Mouse (Mus musculus): ENCODE measurements around the gene Rxfp1. TPM values are rescaled to one million over a fixed set of nuclear protein-coding genes. Genes with fewer than 3 reads are reported as not detected.

The Rxfp1 gene
- not detected in 2 replicates for polyA plus RNA-seq (2015; fragmentation: Nextera tagmentation; extraction: Ambion mirVana)

- Histone ChIP-seq H3K27me3 (no peaks in the 10 kb centered on the region), H3K36me3 (no peaks in the 10 kb centered on the region), H3K27ac (no peak within 1 kb of the TSS), H3K4me1 (replicated peaks) (no peaks in the 10 kb centered on the region), H3K9me3 (replicated peaks) (no peaks in the 10 kb centered on the region), H3K4me2 (no peak within 1 kb of the TSS), H3K9ac (no peak within 1 kb of the TSS), H3K4me3 (replicated peaks) (no peak within 1 kb of the TSS)
- DNase-seq (no peak), ATAC-seq (ENCODE audit: low read depth) (no peak)
- WGBS (ENCODE audit: insufficient replicate concordance): 34% methylated on average over 3 of the region's 4 CpGs
Measured at GRCm38 (mm10) chr3:79737780-79738179, at the start of gene Rxfp1. Gene Rxfp1 (minus strand): TSS chr3:79737880.

- Histone ChIP-seq H3K4me2 (no peak overlapping the region), H3K4me3 (replicated peaks) (no peak overlapping the region), H3K36me3 (no peaks in the 10 kb centered on the region), H3K9ac (no peak overlapping the region), H3K27ac (no peak overlapping the region), H3K27me3 (peaks cover 13% of the 10 kb centered on the region), H3K4me1 (replicated peaks) (no peaks in the 10 kb centered on the region), H3K9me3 (replicated peaks) (no peaks in the 10 kb centered on the region)
- DNase-seq (no peak), ATAC-seq (ENCODE audit: low read depth) (no peak)
- WGBS (ENCODE audit: insufficient replicate concordance): 15% methylated on average over 11 of the region's 11 CpGs
Measured at GRCm38 (mm10) chr3:79784362-79784736, 46.7 kb upstream of the Rxfp1 start.

GRCm38 (mm10) chr3:79783630-79784361 is 46.1 kb upstream of the Rxfp1 start:
- no peak for ATAC-seq (ENCODE audit: low read depth)

GRCm38 (mm10) chr3:79772701-79773100 is 35.0 kb upstream of the Rxfp1 start:
- Histone ChIP-seq H3K36me3 (no peaks in the 10 kb centered on the region), H3K27me3 (no peaks in the 10 kb centered on the region), H3K9me3 (replicated peaks) (no peaks in the 10 kb centered on the region), H3K9ac (no peak overlapping the region), H3K27ac (no peak overlapping the region), H3K4me2 (no peak overlapping the region), H3K4me3 (replicated peaks) (no peak overlapping the region), H3K4me1 (replicated peaks) (no peaks in the 10 kb centered on the region)
- no peak for DNase-seq
- WGBS (ENCODE audit: insufficient replicate concordance): 60% methylated on average over 2 of the region's 2 CpGs
- no peak for ATAC-seq (ENCODE audit: low read depth)

More at GRCm38 (mm10) chr3:79783630-79784361, 46.1 kb upstream of the Rxfp1 start:
- no peak overlapping the region for H3K4me2 ChIP-seq
- H3K36me3 ChIP-seq: no peaks in the 10 kb centered on the region
- H3K27me3 ChIP-seq: peaks cover 13% of the 10 kb centered on the region
- no peaks in the 10 kb centered on the region for H3K9me3 ChIP-seq (replicated peaks)
- H3K27ac ChIP-seq: no peak overlapping the region
- WGBS (ENCODE audit: insufficient replicate concordance): 40% methylated on average over 10 of the region's 10 CpGs
- no peak for DNase-seq
- H3K4me3 ChIP-seq (replicated peaks): no peak overlapping the region
- H3K4me1 ChIP-seq (replicated peaks): no peaks in the 10 kb centered on the region
- H3K9ac ChIP-seq: no peak overlapping the region

- Histone ChIP-seq H3K36me3 (no peaks in the 10 kb centered on the region), H3K9me3 (replicated peaks) (no peaks in the 10 kb centered on the region), H3K4me2 (no peak overlapping the region), H3K4me1 (replicated peaks) (no peaks in the 10 kb centered on the region), H3K27ac (no peak overlapping the region), H3K4me3 (replicated peaks) (no peak overlapping the region), H3K27me3 (no peaks in the 10 kb centered on the region), H3K9ac (no peak overlapping the region)
- WGBS (ENCODE audit: insufficient replicate concordance): 39% methylated on average over 1 of the region's 1 CpGs
- ATAC-seq (ENCODE audit: low read depth): no peak
- no peak for DNase-seq
Measured at GRCm38 (mm10) chr3:79753736-79754135, 16.1 kb upstream of the Rxfp1 start.

GRCm38 (mm10) chr3:79746585-79746984 is 8.9 kb upstream of the Rxfp1 start:
- DNase-seq (no peak), ATAC-seq (ENCODE audit: low read depth) (no peak)
- WGBS (ENCODE audit: insufficient replicate concordance): 62% methylated on average over 6 of the region's 6 CpGs
- Histone ChIP-seq H3K4me3 (replicated peaks) (no peak overlapping the region), H3K4me1 (replicated peaks) (no peaks in the 10 kb centered on the region), H3K9me3 (replicated peaks) (no peaks in the 10 kb centered on the region), H3K27me3 (no peaks in the 10 kb centered on the region), H3K27ac (no peak overlapping the region), H3K36me3 (no peaks in the 10 kb centered on the region), H3K4me2 (no peak overlapping the region), H3K9ac (no peak overlapping the region)

GRCm38 (mm10) chr3:79745101-79745500 is 7.4 kb upstream of the Rxfp1 start:
- Histone ChIP-seq H3K4me3 (replicated peaks) (no peak overlapping the region), H3K4me1 (replicated peaks) (no peaks in the 10 kb centered on the region), H3K9ac (no peak overlapping the region), H3K27ac (no peak overlapping the region), H3K27me3 (no peaks in the 10 kb centered on the region), H3K4me2 (no peak overlapping the region), H3K36me3 (no peaks in the 10 kb centered on the region), H3K9me3 (replicated peaks) (no peaks in the 10 kb centered on the region)
- no peak for DNase-seq
- no peak for ATAC-seq (ENCODE audit: low read depth)
- 57% methylated on average over 6 of the region's 6 CpGs for WGBS (ENCODE audit: insufficient replicate concordance)

GRCm38 (mm10) chr3:79744415-79744814 is 6.7 kb upstream of the Rxfp1 start:
- Histone ChIP-seq H3K9me3 (replicated peaks) (no peaks in the 10 kb centered on the region), H3K9ac (no peak overlapping the region), H3K4me1 (replicated peaks) (no peaks in the 10 kb centered on the region), H3K36me3 (no peaks in the 10 kb centered on the region), H3K4me3 (replicated peaks) (no peak overlapping the region), H3K27me3 (no peaks in the 10 kb centered on the region), H3K27ac (no peak overlapping the region), H3K4me2 (no peak overlapping the region)
- DNase-seq (no peak), ATAC-seq (ENCODE audit: low read depth) (no peak)
- 44% methylated on average over 2 of the region's 2 CpGs for WGBS (ENCODE audit: insufficient replicate concordance)

GRCm38 (mm10) chr3:79740351-79740750 is 2.7 kb upstream of the Rxfp1 start:
- Histone ChIP-seq H3K36me3 (no peaks in the 10 kb centered on the region), H3K27me3 (no peaks in the 10 kb centered on the region), H3K9me3 (replicated peaks) (no peaks in the 10 kb centered on the region), H3K4me1 (replicated peaks) (no peaks in the 10 kb centered on the region), H3K9ac (no peak overlapping the region), H3K4me3 (replicated peaks) (no peak overlapping the region), H3K4me2 (no peak overlapping the region), H3K27ac (no peak overlapping the region)
- DNase-seq (no peak), ATAC-seq (ENCODE audit: low read depth) (no peak)
- 66% methylated on average over 2 of the region's 2 CpGs for WGBS (ENCODE audit: insufficient replicate concordance)

GRCm38 (mm10) chr3:79738451-79738850 is 771 bp upstream of the Rxfp1 start:
- WGBS (ENCODE audit: insufficient replicate concordance): 59% methylated on average over 1 of the region's 1 CpGs
- Histone ChIP-seq H3K4me2 (no peak overlapping the region), H3K9ac (no peak overlapping the region), H3K4me3 (replicated peaks) (no peak overlapping the region), H3K27ac (no peak overlapping the region), H3K36me3 (no peaks in the 10 kb centered on the region), H3K4me1 (replicated peaks) (no peaks in the 10 kb centered on the region), H3K9me3 (replicated peaks) (no peaks in the 10 kb centered on the region), H3K27me3 (no peaks in the 10 kb centered on the region)
- no peak for ATAC-seq (ENCODE audit: low read depth)
- DNase-seq: no peak

GRCm38 (mm10) chr3:79726506-79727075 is 11.1 kb downstream of the Rxfp1 start:
- H3K4me2 ChIP-seq: no peak overlapping the region
- WGBS (ENCODE audit: insufficient replicate concordance): 74% methylated on average over 14 of the region's 14 CpGs
- no peak overlapping the region for H3K27ac ChIP-seq
- H3K27me3 ChIP-seq: no peaks in the 10 kb centered on the region
- H3K4me1 ChIP-seq (replicated peaks): peaks cover 5% of the 10 kb centered on the region; the same call in 1 of the 2 replicates
- DNase-seq: no peak
- no peak overlapping the region for H3K9ac ChIP-seq
- no peaks in the 10 kb centered on the region for H3K9me3 ChIP-seq (replicated peaks)
- no peaks in the 10 kb centered on the region for H3K36me3 ChIP-seq
- H3K4me3 ChIP-seq (replicated peaks): no peak overlapping the region
- ATAC-seq (ENCODE audit: low read depth): no peak
